In the genomic region with DNA sequence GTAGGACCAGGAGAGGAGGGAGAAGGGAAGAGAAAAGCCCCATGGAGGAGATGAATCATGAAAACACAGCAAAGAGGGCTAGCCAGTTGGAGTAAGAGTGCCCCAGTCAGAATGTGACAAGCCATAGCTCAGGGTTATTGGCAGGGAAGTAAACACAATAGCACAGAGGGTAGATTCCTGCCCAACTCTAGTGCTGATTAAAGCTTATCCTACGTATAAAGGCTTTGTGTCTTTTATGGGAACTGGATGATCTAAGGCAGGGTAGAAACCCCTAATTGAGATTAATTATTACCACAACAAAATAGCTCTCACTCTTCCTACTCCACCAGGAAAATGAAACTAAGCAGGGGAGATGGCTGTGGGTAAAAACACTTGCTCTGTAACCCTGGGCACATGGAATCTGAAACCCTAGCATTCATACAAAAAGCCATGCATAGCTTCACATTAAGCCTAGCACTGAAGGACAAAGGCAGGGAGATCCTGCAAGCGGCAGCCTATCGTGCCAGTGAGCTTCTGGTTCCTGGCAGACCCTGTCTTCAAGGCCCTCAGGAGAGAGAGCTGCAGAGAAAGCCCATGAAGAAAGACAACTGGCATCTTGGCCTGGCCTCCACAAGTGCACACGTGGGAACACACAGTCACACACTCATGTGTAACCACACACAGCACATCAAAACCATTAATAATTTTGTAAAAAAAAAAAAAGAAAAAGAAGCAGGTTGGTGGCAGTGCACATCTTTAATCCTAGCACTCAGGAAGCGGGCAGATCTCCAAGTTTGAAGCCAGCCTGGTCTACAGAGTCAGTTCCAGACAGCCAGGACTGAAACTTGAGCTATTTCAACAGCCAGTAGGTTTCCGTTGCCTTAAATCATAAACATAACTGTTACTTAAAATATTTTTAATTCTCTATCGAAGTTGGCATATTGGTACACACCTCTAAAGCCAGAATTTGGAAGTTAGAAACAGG, we compare ENCODE assay signal across 17 mouse cellular contexts. TPM values are rescaled to one million over a fixed set of nuclear protein-coding genes. Genes with fewer than 3 reads are reported as not detected.
A peak's percentile ranks its signal among the peaks of the same experiment; 100 is the strongest.
DNase-seq lines count a peak whose midpoint lies in the region; ATAC-seq lines count a peak whose summit lies in the region.
"Had no signal": no experiment of that assay in that cellular context is flagged by ENCODE, and none has a peak within 500 bp of the region (broad histone marks: within the 10 kb centered on the region; RNA-seq: fewer than 3 reads in every experiment).

No protein-coding gene starts in this region.

- no peaks in the 10 kb centered on the region; the same call in 1 of the 2 replicates for H3K9me3 ChIP-seq in embryonic facial prominence, embryonic 12.5 days
- peaks cover 4% of the 10 kb centered on the region; the same call in 1 of the 2 replicates for H3K9me3 ChIP-seq in embryonic facial prominence, embryonic 10.5 days
- no peaks in the 10 kb centered on the region for H3K9me3 ChIP-seq in heart, embryonic 15.5 days (replicated peaks)
- H3K9me3 ChIP-seq in forebrain, embryonic 13.5 days (replicated peaks) = no peaks in the 10 kb centered on the region
- H3K9me3 ChIP-seq: liver, embryonic 13.5 days; megakaryocyte, embryonic 14.5 days; neural tube, embryonic 12.5 days had no signal

- H3K4me2 ChIP-seq in embryonic facial prominence, embryonic 12.5 days (replicated peaks) = no peak overlapping the region
- no peak overlapping the region for H3K4me2 ChIP-seq in heart, embryonic 15.5 days
- H3K4me2 ChIP-seq in forebrain, embryonic 13.5 days = no peak overlapping the region
- H3K4me2 ChIP-seq: liver, embryonic 13.5 days; neural tube, embryonic 12.5 days had no signal

- ATAC-seq in embryonic facial prominence, embryonic 12.5 days (ENCODE audit: insufficient number of reproducible peaks, insufficient read depth, low FRiP score, low TSS enrichment) = no peak
- ATAC-seq in heart, embryonic 15.5 days (replicated peaks; ENCODE audit: insufficient number of reproducible peaks, insufficient read depth, low FRiP score, low read depth) = no peak
- no peak for ATAC-seq in forebrain, embryonic 13.5 days

- intact Hi-C loops in heart, postnatal 36 days (cut with DNase I) = no loop called here

- H3K27ac ChIP-seq in embryonic facial prominence, embryonic 12.5 days = 0 out of 2 replicates have a peak overlapping the region, but pooled peaks have one; percentile 17
- no peak overlapping the region for H3K27ac ChIP-seq in embryonic facial prominence, embryonic 10.5 days (replicated peaks)
- peak overlapping the region; percentile 33; the same call in 1 of the 2 replicates for H3K27ac ChIP-seq in heart, embryonic 15.5 days
- H3K27ac ChIP-seq in forebrain, embryonic 13.5 days = peak overlapping the region; percentile 48
- H3K27ac ChIP-seq: layer of hippocampus, adult 2 months; liver, embryonic 13.5 days; neural tube, embryonic 12.5 days had no signal

- no peak overlapping the region for H3K9ac ChIP-seq in embryonic facial prominence, embryonic 12.5 days
- H3K9ac ChIP-seq in heart, embryonic 15.5 days = no peak overlapping the region
- H3K9ac ChIP-seq in forebrain, embryonic 13.5 days = no peak overlapping the region
- H3K9ac ChIP-seq: liver, embryonic 13.5 days; neural tube, embryonic 12.5 days had no signal

- WGBS in embryonic facial prominence, embryonic 12.5 days = 58% methylated on average over 7 of the region's 7 CpGs
- 77% methylated on average over 7 of the region's 7 CpGs for WGBS in embryonic facial prominence, embryonic 10.5 days
- WGBS in heart, embryonic 15.5 days = 61% methylated on average over 7 of the region's 7 CpGs
- 61% methylated on average over 7 of the region's 7 CpGs for WGBS in forebrain, embryonic 13.5 days

- no peaks in the 10 kb centered on the region for H3K27me3 ChIP-seq in embryonic facial prominence, embryonic 12.5 days
- H3K27me3 ChIP-seq in embryonic facial prominence, embryonic 10.5 days (replicated peaks; ENCODE audit: low read depth, poor library complexity, severe bottlenecking) = no peaks in the 10 kb centered on the region
- no peaks in the 10 kb centered on the region for H3K27me3 ChIP-seq in heart, embryonic 15.5 days
- H3K27me3 ChIP-seq in forebrain, embryonic 13.5 days = no peaks in the 10 kb centered on the region
- H3K27me3 ChIP-seq: liver, embryonic 13.5 days; megakaryocyte, embryonic 14.5 days; neural tube, embryonic 12.5 days had no signal

- H3K36me3 ChIP-seq in embryonic facial prominence, embryonic 12.5 days = peaks cover 70% of the 10 kb centered on the region
- H3K36me3 ChIP-seq in embryonic facial prominence, embryonic 10.5 days (replicated peaks) = peaks cover 98% of the 10 kb centered on the region
- peaks cover 70% of the 10 kb centered on the region for H3K36me3 ChIP-seq in heart, embryonic 15.5 days
- peaks cover 76% of the 10 kb centered on the region for H3K36me3 ChIP-seq in forebrain, embryonic 13.5 days (ENCODE audit: poor library complexity, severe bottlenecking)

- no peak for DNase-seq in embryonic facial prominence, embryonic 10.5 days (ENCODE audit: low spot score)
- DNase-seq in heart, postnatal 36 days = no peak
- DNase-seq in NIH3T3 (ENCODE audit: low read depth) = peak; percentile 41
- DNase-seq in urinary bladder, postnatal 25 days (ENCODE audit: low spot score) = no peak
- no peak for DNase-seq in ovary, postnatal 10 days (ENCODE audit: low spot score)
- DNase-seq: cerebellum, postnatal 36 days; gastrocnemius, postnatal 36 days; kidney, adult 11 months; liver, embryonic 13.5 days; lung, postnatal 10 days; right cerebral cortex, postnatal 4 days had no signal

- no peaks in the 10 kb centered on the region for H3K4me1 ChIP-seq in embryonic facial prominence, embryonic 12.5 days
- H3K4me1 ChIP-seq in embryonic facial prominence, embryonic 10.5 days = peaks cover 10% of the 10 kb centered on the region; the same call in 1 of the 2 replicates
- 0 out of 2 replicates have a peak, but pooled peaks cover 6% of the 10 kb centered on the region for H3K4me1 ChIP-seq in heart, embryonic 15.5 days (replicated peaks)
- H3K4me1 ChIP-seq in forebrain, embryonic 13.5 days = 0 out of 2 replicates have a peak, but pooled peaks cover 4% of the 10 kb centered on the region
- H3K4me1 ChIP-seq: neural tube, embryonic 12.5 days had no signal

- no peak overlapping the region for H3K4me3 ChIP-seq in embryonic facial prominence, embryonic 12.5 days
- H3K4me3 ChIP-seq in embryonic facial prominence, embryonic 10.5 days = no peak overlapping the region
- H3K4me3 ChIP-seq in heart, embryonic 15.5 days = no peak overlapping the region
- no peak overlapping the region for H3K4me3 ChIP-seq in forebrain, embryonic 13.5 days
- H3K4me3 ChIP-seq: layer of hippocampus, adult 2 months; liver, embryonic 13.5 days; megakaryocyte, embryonic 14.5 days; neural tube, embryonic 12.5 days had no signal

RNA-seq across cellular contexts. Expression of a gene that starts 9.1 kb away (rescaled TPM):
- polyA plus RNA-seq in embryonic facial prominence, embryonic 12.5 days (2016; fragmentation: Nextera tagmentation; extraction: Ambion mirVana) = 6.2 and 6.7 TPM in 2 replicates
- 4.1 and 4.8 TPM in 2 replicates for polyA plus RNA-seq in embryonic facial prominence, embryonic 10.5 days (2016; fragmentation: Nextera tagmentation; extraction: Ambion mirVana)
- polyA plus RNA-seq in heart, embryonic 15.5 days (2015; fragmentation: Nextera tagmentation; extraction: Ambion mirVana) = 4.9 and 5.7 TPM in 2 replicates
- total RNA-seq in heart, postnatal 36 days (2021) = 10 to 100 TPM; 15.9 to 19.1 TPM
- polyA plus RNA-seq in forebrain, embryonic 13.5 days (2015; fragmentation: Nextera tagmentation; extraction: Ambion mirVana) = 6.4 and 7.1 TPM in 2 replicates

RNA-seq across cellular contexts. Expression of a gene that starts 35.4 kb away (rescaled TPM):
- 46.9 and 52.2 TPM in 2 replicates for polyA plus RNA-seq in embryonic facial prominence, embryonic 12.5 days (2016; fragmentation: Nextera tagmentation; extraction: Ambion mirVana)
- polyA plus RNA-seq in embryonic facial prominence, embryonic 10.5 days (2016; fragmentation: Nextera tagmentation; extraction: Ambion mirVana) = 43.5 TPM in 2 replicates
- 15.1 and 19.1 TPM in 2 replicates for polyA plus RNA-seq in heart, embryonic 15.5 days (2015; fragmentation: Nextera tagmentation; extraction: Ambion mirVana)
- total RNA-seq in heart, postnatal 36 days (2021) = 10 to 100 TPM; 12.4 to 12.5 TPM
- polyA plus RNA-seq in forebrain, embryonic 13.5 days (2015; fragmentation: Nextera tagmentation; extraction: Ambion mirVana) = 22.1 and 22.8 TPM in 2 replicates
